Mouse (Mus musculus) E14TG2a.4 (cell line): ENCODE results near the gene Runx3.

Source experiments
- CTCF ChIP-seq: conservative IDR thresholded peaks from 2 replicates; pipeline ENCODE4 v1.5.1; 2014; ENCODE audit warnings: low read length
- POU5F1 ChIP-seq: IDR thresholded peaks from 2 replicates; pipeline ENCODE4 v1.6.1; 2014; ENCODE audit warnings: low read length, borderline replicate concordance

- TF ChIP-seq CTCF, result no peak
- TF ChIP-seq POU5F1, result no peak
Observed at GRCm38 (mm10) chr4:135197857-135198256, 77.4 kb downstream of the Runx3 start.
